ENCODE assay signal across 34 mouse cellular contexts in the genomic region with DNA sequence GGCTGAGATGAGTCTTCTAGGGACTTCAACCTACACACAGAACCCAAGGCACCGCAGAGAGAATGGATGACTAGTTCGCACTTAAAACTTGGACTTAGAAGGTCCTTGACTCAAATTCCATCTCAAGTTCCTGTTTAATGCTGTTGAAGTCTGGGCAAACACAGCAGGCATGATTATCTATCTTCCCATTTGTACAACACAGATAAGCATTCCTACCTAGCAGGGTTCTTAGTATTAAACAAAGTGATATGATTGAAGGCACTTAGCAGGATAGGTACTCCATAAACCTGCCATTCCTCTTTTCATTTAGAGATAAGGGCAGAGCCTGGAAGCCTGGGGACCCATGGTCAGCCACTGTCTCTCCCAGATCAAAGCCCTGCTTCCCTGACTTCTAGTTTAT.
"Had no signal": no experiment of that assay in that cellular context is flagged by ENCODE, and none has a peak within 500 bp of the region (broad histone marks: within the 10 kb centered on the region; RNA-seq: fewer than 3 reads in every experiment).

No protein-coding gene starts in this region.

- H3K4me3 ChIP-seq: heart, adult 2 months; heart, embryonic 10.5 days; heart, embryonic 12.5 days; heart, embryonic 13.5 days; heart, embryonic 15.5 days; hindbrain, embryonic 10.5 days; hindbrain, embryonic 12.5 days; hindbrain, embryonic 13.5 days; hindbrain, embryonic 15.5 days; kidney, embryonic 15.5 days; layer of hippocampus, adult 2 months; left cerebral cortex, adult 2 months had no signal

- DNase-seq: heart, adult 2 months; heart, postnatal 10 days; heart, postnatal 14 days; heart, postnatal 36 days; heart, postnatal 4 days; kidney, adult 11 months; kidney, adult 18-20 months; kidney, adult 2 months; kidney, adult 8-10 months; kidney, adult 9 months; kidney, postnatal 10 days; kidney, postnatal 14 days; kidney, postnatal 25 days; kidney, postnatal 36 days; kidney, postnatal 4 days; layer of hippocampus, adult 9-11 months; layer of hippocampus, postnatal 36 days had no signal

- H3K4me2 ChIP-seq: heart, embryonic 11.5 days; heart, embryonic 12.5 days; heart, embryonic 13.5 days; heart, embryonic 15.5 days; hindbrain, embryonic 12.5 days; hindbrain, embryonic 13.5 days; hindbrain, embryonic 14.5 days; hindbrain, embryonic 15.5 days; kidney, embryonic 15.5 days had no signal

- H3K27me3 ChIP-seq: hindbrain, embryonic 12.5 days; hindbrain, embryonic 13.5 days; hindbrain, embryonic 15.5 days; kidney, embryonic 15.5 days had no signal

- H3K4me1 ChIP-seq: hindbrain, embryonic 13.5 days had no signal

- H3K9me3 ChIP-seq: heart, embryonic 10.5 days; heart, embryonic 12.5 days; heart, embryonic 13.5 days; heart, embryonic 15.5 days; hindbrain, embryonic 10.5 days; hindbrain, embryonic 12.5 days; hindbrain, embryonic 13.5 days; hindbrain, embryonic 15.5 days; kidney, embryonic 15.5 days had no signal

- H3K9ac ChIP-seq: heart, embryonic 12.5 days; heart, embryonic 13.5 days; heart, embryonic 15.5 days; hindbrain, embryonic 12.5 days; hindbrain, embryonic 13.5 days; hindbrain, embryonic 14.5 days; hindbrain, embryonic 15.5 days; kidney, embryonic 15.5 days had no signal

- H3K27ac ChIP-seq: heart, adult 2 months; heart, embryonic 10.5 days; heart, embryonic 13.5 days; heart, embryonic 15.5 days; hindbrain, embryonic 10.5 days; hindbrain, embryonic 12.5 days; hindbrain, embryonic 13.5 days; hindbrain, embryonic 14.5 days; hindbrain, embryonic 15.5 days; hindbrain, postnatal 0 days; kidney, embryonic 15.5 days; kidney, postnatal 0 days; layer of hippocampus, adult 2 months; left cerebral cortex, adult 2 months had no signal

- ATAC-seq: hindbrain, embryonic 16.5 days; hindbrain, postnatal 0 days; inflammation-experienced regulatory T-cells, adult 6 months had no signal

- H3K36me3 ChIP-seq: heart, embryonic 10.5 days; heart, embryonic 12.5 days; heart, embryonic 13.5 days; heart, embryonic 15.5 days; hindbrain, embryonic 10.5 days; hindbrain, embryonic 12.5 days; hindbrain, embryonic 13.5 days; hindbrain, embryonic 15.5 days; kidney, embryonic 15.5 days had no signal
